Mouse (Mus musculus): Measurements from ENCODE around the gene Zbtb16.

- no peak for TF ChIP-seq POLR2A (IDR thresholded peaks at IDR 0.05; ENCODE audit: control insufficient read depth, extremely low read depth, insufficient read depth, low read length, poor library complexity)
- no peak for TF ChIP-seq CTCF (IDR thresholded peaks at IDR 0.05; ENCODE audit: borderline replicate concordance, control insufficient read depth, extremely low read depth, insufficient read depth, low read length, poor library complexity)
These were observed 95.2 kb downstream of the Zbtb16 start for GRCm38 (mm10) chr9:48740732-48741255.

Measured in thymus, adult 2 months (tissue).